Mouse (Mus musculus) spleen, adult 2 months (tissue): Measurements from ENCODE around the gene Gpr146. TPM values are rescaled to one million over a fixed set of nuclear protein-coding genes. Genes with fewer than 3 reads are reported as not detected.

Experiments
- DNase-seq, 2 experiments: peaks; one replicate each; pipeline versions ENCODE4 v3.0.0 to v3.0.0-alpha.2; 2012 to 2021; ENCODE audit warnings: low spot score in 2 of 2, low read depth in 1 of 2
- H3K27ac ChIP-seq: fragments of 200-500 bp; 2 replicates; pipeline ENCODE4 v1.5.1; 2012; ENCODE audit warnings: low read length, inconsistent platforms; ENCODE audit not compliant: insufficient read depth
- H3K27me3 ChIP-seq: fragments of 200-500 bp; 2 replicates; pipeline ENCODE4 v1.6.1; 2012; ENCODE audit warnings: mild to moderate bottlenecking, moderate library complexity, low read length, inconsistent platforms; ENCODE audit not compliant: control insufficient read depth, insufficient read depth
- H3K36me3 ChIP-seq: fragments of 200-500 bp; 2 replicates; pipeline ENCODE4 v1.6.1; 2012; ENCODE audit warnings: mild to moderate bottlenecking, low read length, inconsistent platforms; ENCODE audit not compliant: control insufficient read depth, insufficient read depth
- H3K4me1 ChIP-seq: fragments of 200-500 bp; 2 replicates; pipeline ENCODE4 v1.6.1; 2011; ENCODE audit warnings: inconsistent platforms; ENCODE audit not compliant: control insufficient read depth, insufficient read depth, insufficient read length
- H3K4me3 ChIP-seq: fragments of 200-500 bp; 2 replicates; pipeline ENCODE4 v1.5.1; 2011; ENCODE audit warnings: mild to moderate bottlenecking, inconsistent platforms; ENCODE audit not compliant: insufficient read depth, insufficient read length; ENCODE audit errors: extremely low read depth
- CTCF ChIP-seq: fragments of 200-500 bp; IDR thresholded peaks from 2 replicates; pipeline ENCODE4 v1.5.1; 2011; ENCODE audit warnings: mild to moderate bottlenecking, inconsistent platforms; ENCODE audit not compliant: insufficient read depth, insufficient read length, insufficient replicate concordance; ENCODE audit errors: extremely low read depth
- POLR2A ChIP-seq: fragments of 200-500 bp; IDR thresholded peaks from 2 replicates; pipeline ENCODE4 v1.6.1; 2011; ENCODE audit warnings: low read depth, low read length, inconsistent platforms
- WGBS: fragments of 180-500 bp; shearing (Covaris S2); methylation state at CpG from one replicate; pipeline ENCODE4 v1.1.7; 2018; 5-methylcytosine and 5-hydroxymethylcytosine counted together
- polyA plus RNA-seq: library from polyadenylated mRNA; depleted of rRNA; stranded (reverse); fragments of >200 nt; gene quantifications from 2 replicates; pipeline ENCODE4 v1.2.3, GENCODE M21; 2012

The Gpr146 gene
- polyA plus RNA-seq, 1 experiment: 32.2 TPM

GRCm38 (mm10) chr5:139391309-139391990 is 14.0 kb downstream of the Gpr146 start:
- Histone ChIP-seq H3K4me1 (peaks cover 17% of the 10 kb centered on the region), H3K36me3 (peaks cover 29% of the 10 kb centered on the region), H3K4me3 (no peak overlapping the region), H3K27me3 (no peaks in the 10 kb centered on the region), H3K27ac (no peak overlapping the region; the same call in 1 of the 2 replicates)
- TF ChIP-seq POLR2A: no peak
- no peak for TF ChIP-seq CTCF
- WGBS: 86% methylated on average over 11 of the region's 11 CpGs
- no peak for DNase-seq

GRCm38 (mm10) chr5:139392219-139393196 is 15.0 kb downstream of the Gpr146 start:
- TF ChIP-seq CTCF (no peak), POLR2A (no peak)
- Histone ChIP-seq H3K27ac (no peak overlapping the region), H3K27me3 (no peaks in the 10 kb centered on the region), H3K4me1 (peaks cover 16% of the 10 kb centered on the region), H3K36me3 (peaks cover 29% of the 10 kb centered on the region), H3K4me3 (no peak overlapping the region)
- 91% methylated on average over 37 of the region's 37 CpGs for WGBS
- no peak for DNase-seq

GRCm38 (mm10) chr5:139393197-139393588 is 15.7 kb downstream of the Gpr146 start:
- no peak for DNase-seq
- no peaks in the 10 kb centered on the region for H3K27me3 ChIP-seq
- TF ChIP-seq CTCF: no peak
- no peak for TF ChIP-seq POLR2A
- H3K27ac ChIP-seq: no peak overlapping the region
- 94% methylated on average over 16 of the region's 16 CpGs for WGBS
- H3K36me3 ChIP-seq: peaks cover 28% of the 10 kb centered on the region
- no peak overlapping the region for H3K4me3 ChIP-seq
- peaks cover 17% of the 10 kb centered on the region for H3K4me1 ChIP-seq

GRCm38 (mm10) chr5:139394399-139394798 is 16.9 kb downstream of the Gpr146 start:
- 81% methylated on average over 7 of the region's 7 CpGs for WGBS
- DNase-seq: no peak

GRCm38 (mm10) chr5:139395528-139395927 is 18.0 kb downstream of the Gpr146 start:
- no peak for DNase-seq
- Histone ChIP-seq H3K4me3 (no peak overlapping the region), H3K4me1 (peaks cover 10% of the 10 kb centered on the region; the same call in 1 of the 2 replicates), H3K27me3 (no peaks in the 10 kb centered on the region), H3K27ac (no peak overlapping the region), H3K36me3 (peaks cover 22% of the 10 kb centered on the region)
- WGBS: 85% methylated on average over 4 of the region's 4 CpGs
- TF ChIP-seq POLR2A (no peak), CTCF (no peak)

More at GRCm38 (mm10) chr5:139394399-139394798, 16.9 kb downstream of the Gpr146 start:
- TF ChIP-seq POLR2A (no peak), CTCF (no peak)
- Histone ChIP-seq H3K36me3 (peaks cover 22% of the 10 kb centered on the region), H3K4me3 (no peak overlapping the region), H3K27ac (no peak overlapping the region), H3K27me3 (no peaks in the 10 kb centered on the region), H3K4me1 (peaks cover 12% of the 10 kb centered on the region; the same call in 1 of the 2 replicates)

- 84% methylated on average over 4 of the region's 4 CpGs for whole genome bisulfite sequencing
- peaks cover 17% of the 10 kb centered on the region for H3K36me3 ChIP-seq
- H3K27ac ChIP-seq: no peak overlapping the region
Measured at GRCm38 (mm10) chr5:139397359-139397916, 19.9 kb downstream of the Gpr146 start.

More at GRCm38 (mm10) chr5:139397359-139397916, 19.9 kb downstream of the Gpr146 start:
- TF ChIP-seq POLR2A (no peak), CTCF (no peak)
- no peak overlapping the region for H3K4me3 ChIP-seq
- no peaks in the 10 kb centered on the region for H3K27me3 ChIP-seq
- H3K4me1 ChIP-seq: peaks cover 10% of the 10 kb centered on the region; the same call in 1 of the 2 replicates
- no peak for DNase-seq
